Mouse (Mus musculus) cerebellum, postnatal 10 days (tissue): ENCODE data around the gene Gm5128.
"Not testable (repeated sequence)": the region's sequence is repeated elsewhere in the genome, so short reads cannot be mapped to it uniquely, and the experiment has no call there.

Experiments used
- DNase-seq, 2 experiments: peaks; one replicate each; pipeline ENCODE4 v3.0.0; 2021; ENCODE audit warnings: mixed read lengths in 2 of 2

The Gm5128 gene

GRCm38 (mm10) chrX:135372984-135373383 lies at the start of gene Gm5128:
TSS of gene Gm5128 (plus strand) at chrX:135373284.
- not testable (repeated sequence) for DNase-seq

GRCm38 (mm10) chrX:135360685-135361084 lies 12.4 kb upstream of the Gm5128 start:
- not testable (repeated sequence) for DNase-seq

GRCm38 (mm10) chrX:135361943-135362342 lies 11.1 kb upstream of the Gm5128 start:
- DNase-seq, result not testable (repeated sequence)

GRCm38 (mm10) chrX:135403578-135403977 lies 30.5 kb downstream of the Gm5128 start:
- not testable (repeated sequence) for DNase-seq

- peak in 1 of 2 experiments; percentile 0 for DNase-seq
Measured at GRCm38 (mm10) chrX:135421203-135421602, 48.1 kb downstream of the Gm5128 start.

- not testable (repeated sequence) for DNase-seq
Measured at GRCm38 (mm10) chrX:135421824-135422223, 48.7 kb downstream of the Gm5128 start.

GRCm38 (mm10) chrX:135422473-135422872 lies 49.4 kb downstream of the Gm5128 start:
- DNase-seq, result not testable (repeated sequence)
